Mouse (Mus musculus): ENCODE results near the gene Rlbp1.

The Rlbp1 gene

GRCm38 (mm10) chr7:79328769-79329168, 58.1 kb downstream of the Rlbp1 start:
- no peak for DNase-seq (ENCODE audit: inconsistent age in 2 of 2, low spot score in 1 of 2)

All from adrenal gland, adult (tissue).